Mouse (Mus musculus): ENCODE measurements around the gene Nfyb. TPM values are rescaled to one million over a fixed set of nuclear protein-coding genes. Genes with fewer than 3 reads are reported as not detected.

Gene Nfyb
- total and polyA plus RNA-seq, 3 experiments, result 26.1 to 87.4 (median 70.4) TPM

GRCm38 (mm10) chr10:82756466-82756865, 7.5 kb downstream of the Nfyb start:
- Histone ChIP-seq H3K4me1 (ENCODE audit: insufficient read depth, low read depth, low read length) (peaks cover 31% of the 10 kb centered on the region), H3K27me3 (ENCODE audit: insufficient read depth, low read length) (no peaks in the 10 kb centered on the region), H3K36me3 (replicated peaks) (peaks cover 99% of the 10 kb centered on the region), H3K9me3 (replicated peaks) (no peaks in the 10 kb centered on the region), H3K4me3 (ENCODE audit: low read depth, low read length) (no peak overlapping the region)
- no peak for ATAC-seq (ENCODE audit: extremely low read depth, insufficient number of reproducible peaks, low FRiP score, poor library complexity, severe bottlenecking)
- no peak for DNase-seq (ENCODE audit: low spot score)
- TF ChIP-seq POLR2AphosphoS5 (IDR thresholded peaks at IDR 0.05; ENCODE audit: insufficient replicate concordance, low read depth, low read length) (no peak), GATA1 (IDR thresholded peaks at IDR 0.05; ENCODE audit: borderline replicate concordance, low read length) (no peak), CTCF (IDR thresholded peaks at IDR 0.05; ENCODE audit: low read depth, low read length) (no peak), TAL1 (conservative IDR thresholded peaks at IDR 0.05; ENCODE audit: low read depth, low read length) (no peak), GATA2 (IDR thresholded peaks at IDR 0.05; ENCODE audit: borderline replicate concordance, low read depth, low read length) (no peak)

GRCm38 (mm10) chr10:82755213-82755890, 8.6 kb downstream of the Nfyb start:
- Histone ChIP-seq H3K36me3 (replicated peaks) (peaks cover 99% of the 10 kb centered on the region), H3K4me1 (ENCODE audit: insufficient read depth, low read depth, low read length) (peaks cover 20% of the 10 kb centered on the region), H3K9me3 (replicated peaks) (no peaks in the 10 kb centered on the region), H3K27me3 (ENCODE audit: insufficient read depth, low read length) (no peaks in the 10 kb centered on the region), H3K4me3 (ENCODE audit: low read depth, low read length) (no peak overlapping the region)
- no peak for TF ChIP-seq POLR2AphosphoS5 (IDR thresholded peaks at IDR 0.05; ENCODE audit: insufficient replicate concordance, low read depth, low read length)
- TF ChIP-seq GATA2 (IDR thresholded peaks at IDR 0.05; ENCODE audit: borderline replicate concordance, low read depth, low read length), result no peak
- TF ChIP-seq TAL1 (conservative IDR thresholded peaks at IDR 0.05; ENCODE audit: low read depth, low read length), result no peak
- TF ChIP-seq GATA1 (IDR thresholded peaks at IDR 0.05; ENCODE audit: borderline replicate concordance, low read length), result no peak
- no peak for TF ChIP-seq CTCF (IDR thresholded peaks at IDR 0.05; ENCODE audit: low read depth, low read length)
- ATAC-seq (ENCODE audit: extremely low read depth, insufficient number of reproducible peaks, low FRiP score, poor library complexity, severe bottlenecking) (no peak), DNase-seq (ENCODE audit: low spot score) (no peak)

GRCm38 (mm10) chr10:82754642-82755041, 9.3 kb downstream of the Nfyb start:
- DNase-seq (ENCODE audit: low spot score) (no peak), ATAC-seq (ENCODE audit: extremely low read depth, insufficient number of reproducible peaks, low FRiP score, poor library complexity, severe bottlenecking) (no peak)
- H3K9me3 ChIP-seq (replicated peaks), result no peaks in the 10 kb centered on the region
- H3K4me3 ChIP-seq (ENCODE audit: low read depth, low read length), result no peak overlapping the region
- H3K27me3 ChIP-seq (ENCODE audit: insufficient read depth, low read length), result no peaks in the 10 kb centered on the region
- H3K36me3 ChIP-seq (replicated peaks), result peaks cover 95% of the 10 kb centered on the region
- peaks cover 13% of the 10 kb centered on the region for H3K4me1 ChIP-seq (ENCODE audit: insufficient read depth, low read depth, low read length)
- TF ChIP-seq TAL1 (conservative IDR thresholded peaks at IDR 0.05; ENCODE audit: low read depth, low read length), result no peak
- TF ChIP-seq GATA1 (IDR thresholded peaks at IDR 0.05; ENCODE audit: borderline replicate concordance, low read length), result no peak
- TF ChIP-seq GATA2 (IDR thresholded peaks at IDR 0.05; ENCODE audit: borderline replicate concordance, low read depth, low read length), result no peak
- TF ChIP-seq CTCF (IDR thresholded peaks at IDR 0.05; ENCODE audit: low read depth, low read length), result no peak
- TF ChIP-seq POLR2AphosphoS5 (IDR thresholded peaks at IDR 0.05; ENCODE audit: insufficient replicate concordance, low read depth, low read length), result no peak

GRCm38 (mm10) chr10:82752921-82753320, 11.0 kb downstream of the Nfyb start:
- Histone ChIP-seq H3K4me1 (ENCODE audit: insufficient read depth, low read depth, low read length) (peaks cover 8% of the 10 kb centered on the region), H3K36me3 (replicated peaks) (peaks cover 95% of the 10 kb centered on the region), H3K9me3 (replicated peaks) (no peaks in the 10 kb centered on the region), H3K4me3 (ENCODE audit: low read depth, low read length) (no peak overlapping the region), H3K27me3 (ENCODE audit: insufficient read depth, low read length) (no peaks in the 10 kb centered on the region)
- no peak for ATAC-seq (ENCODE audit: extremely low read depth, insufficient number of reproducible peaks, low FRiP score, poor library complexity, severe bottlenecking)
- DNase-seq (ENCODE audit: low spot score), result no peak
- TF ChIP-seq GATA2 (IDR thresholded peaks at IDR 0.05; ENCODE audit: borderline replicate concordance, low read depth, low read length) (no peak), TAL1 (conservative IDR thresholded peaks at IDR 0.05; ENCODE audit: low read depth, low read length) (no peak), CTCF (IDR thresholded peaks at IDR 0.05; ENCODE audit: low read depth, low read length) (no peak), GATA1 (IDR thresholded peaks at IDR 0.05; ENCODE audit: borderline replicate concordance, low read length) (no peak), POLR2AphosphoS5 (IDR thresholded peaks at IDR 0.05; ENCODE audit: insufficient replicate concordance, low read depth, low read length) (no peak)

GRCm38 (mm10) chr10:82750778-82751177, 13.2 kb downstream of the Nfyb start:
- peaks cover 12% of the 10 kb centered on the region for H3K4me1 ChIP-seq (ENCODE audit: insufficient read depth, low read depth, low read length)
- DNase-seq (ENCODE audit: low spot score), result no peak
- peaks cover 96% of the 10 kb centered on the region for H3K36me3 ChIP-seq (replicated peaks)
- no peaks in the 10 kb centered on the region for H3K9me3 ChIP-seq (replicated peaks)
- TF ChIP-seq GATA2 (IDR thresholded peaks at IDR 0.05; ENCODE audit: borderline replicate concordance, low read depth, low read length) (no peak), POLR2AphosphoS5 (IDR thresholded peaks at IDR 0.05; ENCODE audit: insufficient replicate concordance, low read depth, low read length) (no peak), CTCF (IDR thresholded peaks at IDR 0.05; ENCODE audit: low read depth, low read length) (no peak), GATA1 (IDR thresholded peaks at IDR 0.05; ENCODE audit: borderline replicate concordance, low read length) (no peak), TAL1 (conservative IDR thresholded peaks at IDR 0.05; ENCODE audit: low read depth, low read length) (no peak)
- H3K4me3 ChIP-seq (ENCODE audit: low read depth, low read length), result no peak overlapping the region
- H3K27me3 ChIP-seq (ENCODE audit: insufficient read depth, low read length), result no peaks in the 10 kb centered on the region
- no peak for ATAC-seq (ENCODE audit: extremely low read depth, insufficient number of reproducible peaks, low FRiP score, poor library complexity, severe bottlenecking)

- H3K27me3 ChIP-seq (ENCODE audit: insufficient read depth, low read length), result no peaks in the 10 kb centered on the region
- ATAC-seq (ENCODE audit: extremely low read depth, insufficient number of reproducible peaks, low FRiP score, poor library complexity, severe bottlenecking) (peak; percentile 49; the same call in 1 of the 2 replicates), DNase-seq (ENCODE audit: low spot score) (peak; percentile 13)
- TF ChIP-seq GATA2 (IDR thresholded peaks at IDR 0.05; ENCODE audit: borderline replicate concordance, low read depth, low read length), result no peak
- no peak for TF ChIP-seq CTCF (IDR thresholded peaks at IDR 0.05; ENCODE audit: low read depth, low read length)
- no peak for TF ChIP-seq POLR2AphosphoS5 (IDR thresholded peaks at IDR 0.05; ENCODE audit: insufficient replicate concordance, low read depth, low read length)
- no peak for TF ChIP-seq GATA1 (IDR thresholded peaks at IDR 0.05; ENCODE audit: borderline replicate concordance, low read length)
- no peak for TF ChIP-seq TAL1 (conservative IDR thresholded peaks at IDR 0.05; ENCODE audit: low read depth, low read length)
- H3K4me1 ChIP-seq (ENCODE audit: insufficient read depth, low read depth, low read length), result peaks cover 19% of the 10 kb centered on the region
- H3K36me3 ChIP-seq (replicated peaks), result peaks cover 93% of the 10 kb centered on the region
- peak overlapping the region; percentile 36; the same call in 1 of the 2 replicates for H3K4me3 ChIP-seq (ENCODE audit: low read depth, low read length)
- H3K9me3 ChIP-seq (replicated peaks), result no peaks in the 10 kb centered on the region
Measured at GRCm38 (mm10) chr10:82746988-82747850, 16.7 kb downstream of the Nfyb start.

All from G1E (cell line).